Mouse (Mus musculus) embryonic facial prominence, embryonic 13.5 days (tissue): ENCODE data around the gene Prodh2. TPM values are rescaled to one million over a fixed set of nuclear protein-coding genes. Genes with fewer than 3 reads are reported as not detected.
A peak's percentile ranks its signal among the peaks of the same experiment; 100 is the strongest.

ENCODE experiments used
- ATAC-seq: fragments of 200-750 bp; cut with Nextera tagmentation; 2 replicates; pipeline ENCODE4 v1.8.0; 2017; ENCODE audit warnings: low read depth; ENCODE audit not compliant: insufficient number of reproducible peaks, insufficient read depth, low FRiP score, low TSS enrichment
- H3K27ac ChIP-seq: fragments of 300-500 bp; sonication (generic); 2 replicates; pipeline ENCODE4 v1.5.1; 2015; ENCODE audit warnings: moderate library complexity, mild to moderate bottlenecking, inconsistent platforms
- H3K27me3 ChIP-seq: fragments of 300-500 bp; sonication (generic); 2 replicates; pipeline ENCODE4 v1.6.1; 2015; ENCODE audit warnings: mild to moderate bottlenecking, inconsistent platforms
- H3K36me3 ChIP-seq: fragments of 300-500 bp; sonication (generic); 2 replicates; pipeline ENCODE4 v1.6.1; 2015; ENCODE audit warnings: mild to moderate bottlenecking, inconsistent platforms
- H3K4me1 ChIP-seq: fragments of 300-500 bp; sonication (generic); 2 replicates; pipeline ENCODE4 v1.6.1; 2015; ENCODE audit warnings: inconsistent platforms
- H3K4me2 ChIP-seq: fragments of 300-500 bp; sonication (generic); 2 replicates; pipeline ENCODE4 v1.6.1; 2015; ENCODE audit warnings: moderate library complexity, mild to moderate bottlenecking, inconsistent platforms
- H3K4me3 ChIP-seq: fragments of 300-500 bp; sonication (generic); 2 replicates; pipeline ENCODE4 v1.5.1; 2015; ENCODE audit warnings: mild to moderate bottlenecking, inconsistent platforms
- H3K9ac ChIP-seq: fragments of 300-500 bp; sonication (generic); 2 replicates; pipeline ENCODE4 v1.6.1; 2015; ENCODE audit warnings: mild to moderate bottlenecking, inconsistent platforms
- H3K9me3 ChIP-seq: fragments of 300-500 bp; sonication (generic); 2 replicates; pipeline ENCODE4 v1.6.1; 2016; ENCODE audit warnings: inconsistent platforms
- WGBS: fragments of 180-500 bp; shearing (Covaris S2); methylation state at CpG from one replicate; pipeline ENCODE4 v1.1.7; 2015; ENCODE audit warnings: mixed read lengths; 5-methylcytosine and 5-hydroxymethylcytosine counted together
- polyA plus RNA-seq: library from polyadenylated mRNA; unstranded; fragments of >200 nt; fragmentation: Nextera tagmentation; extraction: Ambion mirVana; gene quantifications from 2 replicates; pipeline ENCODE4 v1.2.1, GENCODE M21; 2015

Prodh2 gene
- polyA plus RNA-seq, 1 experiment from 2014 or later = not detected

DNA sequence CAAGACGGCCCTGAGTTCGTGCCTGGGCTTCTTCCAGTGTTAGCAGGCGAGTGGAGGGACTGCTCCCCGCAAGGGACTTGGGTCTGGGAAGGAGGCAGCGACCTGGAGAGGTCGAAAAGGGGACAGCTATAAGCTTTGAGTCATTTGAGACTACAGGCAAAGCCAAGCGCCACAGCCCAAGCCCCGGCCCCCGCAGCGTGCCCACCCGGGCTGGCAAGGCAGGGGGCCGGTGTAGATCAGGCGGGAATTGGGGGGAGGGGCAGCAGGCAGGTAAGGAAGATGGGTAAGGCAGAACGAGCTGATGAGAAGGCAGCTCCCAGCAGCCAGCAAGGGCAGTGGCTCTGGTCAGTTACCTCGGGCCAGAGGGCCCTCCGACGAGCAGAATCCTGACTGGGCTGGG lies 33.0 kb downstream of the Prodh2 start:
- Histone ChIP-seq H3K27me3 (no peaks in the 10 kb centered on the region), H3K27ac (peak overlapping the region; percentile 84), H3K9ac (peak overlapping the region; percentile 64), H3K36me3 (peaks cover 88% of the 10 kb centered on the region), H3K4me3 (peak overlapping the region; percentile 27), H3K4me2 (peak overlapping the region; percentile 53), H3K9me3 (no peaks in the 10 kb centered on the region), H3K4me1 (peaks cover 23% of the 10 kb centered on the region)
- 11% methylated on average over 17 of the region's 17 CpGs for whole genome bisulfite sequencing
- ATAC-seq = no peak

- Histone ChIP-seq H3K36me3 (peaks cover 93% of the 10 kb centered on the region), H3K9ac (peak overlapping the region; percentile 64; the same call in 1 of the 2 replicates), H3K27ac (peak overlapping the region; percentile 84), H3K4me3 (peak overlapping the region; percentile 27), H3K4me1 (peaks cover 26% of the 10 kb centered on the region), H3K4me2 (peak overlapping the region; percentile 53), H3K9me3 (no peaks in the 10 kb centered on the region), H3K27me3 (no peaks in the 10 kb centered on the region)
- ATAC-seq = no peak
- WGBS = 78% methylated on average over 14 of the region's 14 CpGs
Observed at GRCm38 (mm10) chr7:30526981-30527380, 33.6 kb downstream of the Prodh2 start.

- ATAC-seq = no peak
- H3K36me3 ChIP-seq = peaks cover 57% of the 10 kb centered on the region
- peak overlapping the region; percentile 78 for H3K9ac ChIP-seq
- no peaks in the 10 kb centered on the region for H3K27me3 ChIP-seq
- 71% methylated on average over 9 of the region's 9 CpGs for WGBS
- H3K4me2 ChIP-seq = no peak overlapping the region
- no peak overlapping the region for H3K4me3 ChIP-seq
- no peaks in the 10 kb centered on the region for H3K9me3 ChIP-seq
- no peak overlapping the region for H3K27ac ChIP-seq
- peaks cover 42% of the 10 kb centered on the region for H3K4me1 ChIP-seq
Observed at GRCm38 (mm10) chr7:30531291-30531815, 37.9 kb downstream of the Prodh2 start.

- peak overlapping the region; percentile 76 for H3K4me2 ChIP-seq
Observed at GRCm38 (mm10) chr7:30532931-30533330, 39.5 kb downstream of the Prodh2 start.

GRCm38 (mm10) chr7:30533941-30534632 lies 40.7 kb downstream of the Prodh2 start:
- ATAC-seq = no peak
- peak overlapping the region; percentile 76 for H3K4me2 ChIP-seq
- H3K9ac ChIP-seq = peak overlapping the region; percentile 78
- no peaks in the 10 kb centered on the region for H3K9me3 ChIP-seq
- H3K27ac ChIP-seq = peak overlapping the region; percentile 71
- H3K36me3 ChIP-seq = peaks cover 40% of the 10 kb centered on the region
- peaks cover 34% of the 10 kb centered on the region for H3K4me1 ChIP-seq
- H3K4me3 ChIP-seq = peak overlapping the region; percentile 70
- 6% methylated on average over 25 of the region's 26 CpGs for WGBS
- no peaks in the 10 kb centered on the region for H3K27me3 ChIP-seq

More at GRCm38 (mm10) chr7:30532931-30533330, 39.5 kb downstream of the Prodh2 start:
- Histone ChIP-seq H3K9ac (peak overlapping the region; percentile 78), H3K36me3 (peaks cover 43% of the 10 kb centered on the region), H3K9me3 (no peaks in the 10 kb centered on the region), H3K27me3 (no peaks in the 10 kb centered on the region), H3K4me1 (peaks cover 34% of the 10 kb centered on the region), H3K27ac (no peak overlapping the region), H3K4me3 (no peak overlapping the region; the same call in 1 of the 2 replicates)
- 19% methylated on average over 8 of the region's 8 CpGs for WGBS
- no peak for ATAC-seq

DNA sequence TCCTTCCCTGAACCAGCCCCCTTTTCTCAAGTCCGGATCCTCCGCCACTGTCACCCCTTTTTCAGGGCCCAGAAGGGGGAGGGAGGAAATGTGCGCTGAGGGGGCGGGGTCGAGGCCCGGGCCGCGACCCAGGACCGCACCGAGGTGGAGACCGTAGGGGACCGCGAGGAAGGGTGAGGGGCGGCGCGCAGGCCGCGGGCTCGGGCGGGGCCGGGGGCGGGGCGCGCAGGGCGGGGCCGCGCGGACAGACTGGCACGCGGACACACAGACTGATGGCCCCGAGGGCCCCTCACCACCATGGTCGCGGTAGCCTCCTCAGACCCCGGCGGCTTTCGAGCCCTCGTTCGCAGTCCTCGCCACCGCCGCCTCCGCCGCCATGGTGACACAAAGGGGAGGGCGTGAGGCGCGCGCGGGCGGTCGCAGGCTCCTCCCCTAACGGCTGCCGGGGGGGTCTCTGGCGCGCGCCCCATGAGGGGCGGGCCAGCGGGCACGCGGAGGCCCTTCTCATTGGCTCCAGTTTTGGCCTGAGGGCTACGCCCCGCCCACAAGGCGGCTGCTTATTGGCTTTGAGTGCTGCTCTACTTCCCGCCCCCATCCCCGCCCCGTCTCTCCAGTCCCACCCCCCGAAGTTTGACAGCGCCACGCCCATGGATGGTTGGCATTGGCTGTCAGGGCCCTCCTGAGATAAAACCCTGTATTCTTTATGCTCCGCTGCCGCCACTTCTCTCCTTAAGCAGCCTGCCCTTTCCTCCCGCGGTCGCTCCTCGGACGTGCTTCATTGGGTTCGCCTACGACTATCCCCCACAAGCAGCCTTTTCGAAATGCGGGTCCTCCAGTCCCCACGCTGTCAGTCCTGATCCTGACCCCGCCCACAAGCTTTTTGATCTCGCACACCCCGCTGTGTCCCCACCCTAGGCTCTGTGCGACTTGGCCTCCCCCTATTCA lies 41.5 kb downstream of the Prodh2 start, which contains the start of gene Arhgap33:
Gene Arhgap33, minus strand, starts transcription at position 428 of the 945 bp plus-strand sequence.
- 2% methylated on average over 43 of the region's 84 CpGs for WGBS
- H3K4me3 ChIP-seq = peak within 1 kb of the TSS; percentile 70
- H3K27me3 ChIP-seq = no peaks in the 10 kb centered on the region
- H3K9ac ChIP-seq = peak within 1 kb of the TSS; percentile 78
- peak within 1 kb of the TSS; percentile 71 for H3K27ac ChIP-seq
- peaks cover 34% of the 10 kb centered on the region for H3K4me1 ChIP-seq
- H3K36me3 ChIP-seq = peaks cover 40% of the 10 kb centered on the region
- H3K4me2 ChIP-seq = peak within 1 kb of the TSS; percentile 76
- ATAC-seq = peak; percentile 87
- H3K9me3 ChIP-seq = no peaks in the 10 kb centered on the region

GRCm38 (mm10) chr7:30540572-30540971 lies 47.1 kb downstream of the Prodh2 start:
- H3K4me1 ChIP-seq = peaks cover under 1% of the 10 kb centered on the region
- no peak overlapping the region for H3K4me3 ChIP-seq
- 92% methylated on average over 7 of the region's 7 CpGs for whole genome bisulfite sequencing
- no peaks in the 10 kb centered on the region for H3K27me3 ChIP-seq
- H3K9me3 ChIP-seq = no peaks in the 10 kb centered on the region
- no peak overlapping the region for H3K4me2 ChIP-seq
- H3K36me3 ChIP-seq = peaks cover 43% of the 10 kb centered on the region
- no peak overlapping the region for H3K27ac ChIP-seq
- 0 out of 2 replicates have a peak overlapping the region, but pooled peaks have one; percentile 27 for H3K9ac ChIP-seq
- no peak for ATAC-seq

GRCm38 (mm10) chr7:30544327-30544726 lies 50.9 kb downstream of the Prodh2 start:
- no peak overlapping the region for H3K27ac ChIP-seq
- H3K9ac ChIP-seq = no peak overlapping the region
- H3K36me3 ChIP-seq = peaks cover 58% of the 10 kb centered on the region
- ATAC-seq = no peak
- H3K27me3 ChIP-seq = no peaks in the 10 kb centered on the region
- no peak overlapping the region for H3K4me2 ChIP-seq
- H3K4me3 ChIP-seq = no peak overlapping the region
- no peaks in the 10 kb centered on the region for H3K9me3 ChIP-seq
- H3K4me1 ChIP-seq = no peaks in the 10 kb centered on the region
- WGBS = 93% methylated on average over 2 of the region's 2 CpGs

GRCm38 (mm10) chr7:30549880-30550279 lies 56.5 kb downstream of the Prodh2 start:
- no peak for ATAC-seq
- H3K27me3 ChIP-seq = no peaks in the 10 kb centered on the region
- H3K4me3 ChIP-seq = no peak overlapping the region
- no peak overlapping the region for H3K27ac ChIP-seq
- H3K9me3 ChIP-seq = no peaks in the 10 kb centered on the region
- peaks cover 20% of the 10 kb centered on the region for H3K4me1 ChIP-seq
- no peak overlapping the region for H3K9ac ChIP-seq
- H3K4me2 ChIP-seq = no peak overlapping the region
- 89% methylated on average over 2 of the region's 2 CpGs for whole genome bisulfite sequencing
- peaks cover 38% of the 10 kb centered on the region for H3K36me3 ChIP-seq

DNA sequence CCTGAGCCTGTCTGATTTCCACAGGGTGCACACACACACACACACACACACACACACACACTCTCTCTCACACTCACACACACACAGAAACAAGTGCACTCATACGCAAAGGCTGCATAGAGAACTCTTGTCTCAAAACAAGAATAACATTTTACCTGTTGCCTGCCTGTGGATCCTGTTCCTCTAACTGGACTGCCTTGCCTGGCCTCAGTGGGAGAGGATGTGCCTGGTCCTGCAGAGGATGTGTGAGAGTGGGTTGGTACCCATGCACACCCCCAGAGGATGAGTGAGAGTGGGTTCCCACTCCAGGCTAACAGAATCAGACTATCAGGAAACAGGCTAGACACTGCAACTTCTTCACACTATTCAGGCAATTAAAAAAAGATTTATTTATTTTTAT lies 57.2 kb downstream of the Prodh2 start:
- H3K9me3 ChIP-seq = no peaks in the 10 kb centered on the region
- H3K4me1 ChIP-seq = peaks cover 20% of the 10 kb centered on the region
- H3K9ac ChIP-seq = no peak overlapping the region
- no peak overlapping the region for H3K27ac ChIP-seq
- peaks cover 43% of the 10 kb centered on the region for H3K36me3 ChIP-seq
- no peaks in the 10 kb centered on the region for H3K27me3 ChIP-seq
- 95% methylated on average over 1 of the region's 1 CpGs for WGBS
- H3K4me2 ChIP-seq = no peak overlapping the region
- H3K4me3 ChIP-seq = no peak overlapping the region
- ATAC-seq = no peak

DNA sequence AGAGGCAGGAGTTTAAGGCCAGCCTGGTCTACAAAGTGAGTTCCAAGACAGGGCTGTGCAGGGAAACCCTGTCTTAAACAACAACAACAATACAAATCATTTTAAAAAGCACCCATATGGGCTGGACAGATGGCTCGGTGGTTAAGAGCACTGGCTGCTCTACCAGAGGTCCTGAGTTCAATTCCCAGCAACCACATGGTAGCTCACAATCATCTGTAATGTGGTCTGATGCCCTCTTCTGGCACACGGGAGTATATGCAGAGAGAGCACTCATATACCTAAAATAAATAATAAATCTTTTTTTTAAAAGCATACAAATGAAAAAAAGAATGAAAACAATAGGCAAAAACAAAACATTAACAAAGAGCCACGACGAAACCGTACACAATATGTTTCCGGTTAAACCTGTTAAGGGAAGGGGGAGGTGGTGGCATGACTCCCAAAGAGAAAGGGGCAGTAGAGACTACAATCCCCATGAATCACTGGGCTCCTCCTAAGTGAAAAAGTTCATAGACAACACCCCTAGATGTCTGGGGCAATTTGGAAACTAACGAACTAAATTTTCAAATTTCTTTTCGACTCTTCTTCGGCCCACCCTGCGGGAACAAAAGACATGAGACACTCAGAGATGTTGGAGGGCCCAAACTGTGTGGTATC lies 58.2 kb downstream of the Prodh2 start:
- ATAC-seq = peak; percentile 60
- H3K36me3 ChIP-seq = peaks cover 43% of the 10 kb centered on the region
- peak overlapping the region; percentile 61 for H3K4me3 ChIP-seq
- H3K27me3 ChIP-seq = no peaks in the 10 kb centered on the region
- H3K4me1 ChIP-seq = peaks cover 20% of the 10 kb centered on the region
- no peaks in the 10 kb centered on the region for H3K9me3 ChIP-seq
- H3K27ac ChIP-seq = peak overlapping the region; percentile 99
- peak overlapping the region; percentile 94 for H3K4me2 ChIP-seq
- WGBS = 2% methylated on average over 10 of the region's 10 CpGs
- peak overlapping the region; percentile 82 for H3K9ac ChIP-seq
